Mouse (Mus musculus) kidney, postnatal 0 days (tissue): ENCODE measurements around the gene Sirt4. TPM values are rescaled to one million over a fixed set of nuclear protein-coding genes. Genes with fewer than 3 reads are reported as not detected.
A peak's percentile ranks its signal among the peaks of the same experiment; 100 is the strongest.

Experiments used
- ATAC-seq: fragments of 200-750 bp; cut with Nextera tagmentation; replicated peaks from 2 replicates; pipeline ENCODE4 v1.8.0; 2017; ENCODE audit warnings: low read depth, moderate number of reproducible peaks, moderate TSS enrichment, moderate library complexity; ENCODE audit not compliant: low FRiP score
- DNase-seq: peaks from one replicate; pipeline ENCODE4 v3.0.0-alpha.2; 2016; ENCODE audit warnings: low spot score
- H3K27ac ChIP-seq: fragments of 300-500 bp; sonication (generic); 2 replicates; pipeline ENCODE4 v1.5.1; 2014; ENCODE audit warnings: mild to moderate bottlenecking
- H3K27me3 ChIP-seq: fragments of 300-500 bp; sonication (generic); 2 replicates; pipeline ENCODE4 v1.6.1; 2014; ENCODE audit warnings: low read length, mixed read lengths; ENCODE audit not compliant: insufficient read depth
- H3K36me3 ChIP-seq: fragments of 300-500 bp; sonication (generic); 2 replicates; pipeline ENCODE4 v1.6.1; 2014; ENCODE audit warnings: low read length, mixed read lengths; ENCODE audit not compliant: insufficient read depth
- H3K4me1 ChIP-seq: fragments of 300-500 bp; sonication (generic); replicated peaks from 2 replicates; pipeline ENCODE4 v1.6.1; 2014; ENCODE audit warnings: antibody characterized with exemption, low read length, mixed read lengths; ENCODE audit not compliant: insufficient read depth
- H3K4me2 ChIP-seq: fragments of 300-500 bp; sonication (generic); 2 replicates; pipeline ENCODE4 v1.6.1; 2014; ENCODE audit warnings: mild to moderate bottlenecking, low read length, moderate library complexity, mixed read lengths
- H3K4me3 ChIP-seq: fragments of 300-500 bp; sonication (generic); replicated peaks from 2 replicates; pipeline ENCODE4 v1.5.1; 2014; ENCODE audit warnings: low read depth, low read length
- H3K9ac ChIP-seq: fragments of 300-500 bp; sonication (generic); 2 replicates; pipeline ENCODE4 v1.6.1; 2014; ENCODE audit warnings: low read depth, low read length
- H3K9me3 ChIP-seq: fragments of 300-500 bp; sonication (generic); replicated peaks from 2 replicates; pipeline ENCODE4 v1.6.1; 2016; ENCODE audit warnings: low read length, inconsistent platforms, mixed read lengths
- CTCF ChIP-seq: IDR thresholded peaks from 2 replicates; pipeline ENCODE4 v1.5.1; 2016; ENCODE audit warnings: antibody characterized with exemption, low read depth, mild to moderate bottlenecking, moderate library complexity
- WGBS: fragments of 180-500 bp; shearing (Covaris S2); extraction: QIAGEN DNeasy Blood & Tissue Kit; methylation state at CpG from one replicate; pipeline ENCODE4 v1.1.7; 2014; 5-methylcytosine and 5-hydroxymethylcytosine counted together
- polyA plus RNA-seq: library from polyadenylated mRNA; unstranded; fragments of >200 nt; fragmentation: Nextera tagmentation; extraction: Ambion mirVana; gene quantifications from 2 replicates; pipeline ENCODE4 v1.2.1, GENCODE M21; 2015

The Sirt4 gene
- polyA plus RNA-seq, 1 experiment from 2014 or later, result 19.6 TPM

DNA sequence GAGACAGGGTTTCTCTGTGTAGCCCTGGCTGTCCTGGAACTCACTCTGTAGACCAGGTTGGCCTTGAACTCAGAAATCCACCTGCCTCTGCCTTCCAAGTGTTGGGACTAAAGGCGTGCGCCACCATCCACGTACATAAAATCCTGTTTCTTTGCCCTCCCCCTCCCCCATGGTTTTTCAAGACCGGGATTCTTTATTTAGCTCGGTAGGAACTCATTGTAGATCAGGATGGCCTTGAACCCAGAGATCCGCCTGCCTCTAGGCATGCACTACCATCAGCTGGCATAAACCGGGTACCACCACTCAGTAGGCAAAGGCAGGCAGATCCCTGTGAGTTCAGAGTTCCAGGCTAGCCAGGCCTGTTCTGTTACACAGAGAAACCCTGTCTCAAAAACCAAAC, 32.4 kb upstream of the Sirt4 start:
- Histone ChIP-seq H3K36me3 (0 out of 2 replicates have a peak, but pooled peaks cover 4% of the 10 kb centered on the region), H3K27ac (peak overlapping the region; percentile 84), H3K9me3 (no peaks in the 10 kb centered on the region), H3K27me3 (no peaks in the 10 kb centered on the region), H3K4me2 (no peak overlapping the region), H3K4me3 (no peak overlapping the region), H3K4me1 (peaks cover 26% of the 10 kb centered on the region), H3K9ac (no peak overlapping the region)
- 81% methylated on average over 7 of the region's 7 CpGs for WGBS
- no peak for TF ChIP-seq CTCF
- DNase-seq (no peak), ATAC-seq (no peak)

- ATAC-seq, result no peak
- DNase-seq, result no peak
Measured at GRCm38 (mm10) chr5:115516081-115516907, 31.8 kb upstream of the Sirt4 start.

GRCm38 (mm10) chr5:115514896-115515587, 30.5 kb upstream of the Sirt4 start:
- ATAC-seq (peak; percentile 33; the same call in 1 of the 2 replicates), DNase-seq (peak; percentile 83)
- H3K4me3 ChIP-seq, result no peak overlapping the region
- TF ChIP-seq CTCF, result no peak
- 0 out of 2 replicates have a peak, but pooled peaks cover 4% of the 10 kb centered on the region for H3K36me3 ChIP-seq
- whole genome bisulfite sequencing, result 33% methylated on average over 20 of the region's 20 CpGs
- no peaks in the 10 kb centered on the region for H3K27me3 ChIP-seq
- H3K9me3 ChIP-seq, result no peaks in the 10 kb centered on the region
- H3K4me1 ChIP-seq, result peaks cover 14% of the 10 kb centered on the region
- peak overlapping the region; percentile 84 for H3K27ac ChIP-seq
- H3K9ac ChIP-seq, result peak overlapping the region; percentile 32; the same call in 1 of the 2 replicates
- H3K4me2 ChIP-seq, result peak overlapping the region; percentile 36

More at GRCm38 (mm10) chr5:115516081-115516907, 31.8 kb upstream of the Sirt4 start:
- 0 out of 2 replicates have a peak, but pooled peaks cover 4% of the 10 kb centered on the region for H3K36me3 ChIP-seq
- H3K4me3 ChIP-seq, result no peak overlapping the region
- no peak overlapping the region for H3K9ac ChIP-seq
- WGBS, result 61% methylated on average over 32 of the region's 32 CpGs
- H3K27me3 ChIP-seq, result no peaks in the 10 kb centered on the region
- H3K4me2 ChIP-seq, result peak overlapping the region; percentile 10; the same call in 1 of the 2 replicates
- H3K27ac ChIP-seq, result peak overlapping the region; percentile 84
- H3K4me1 ChIP-seq, result peaks cover 20% of the 10 kb centered on the region
- no peak for TF ChIP-seq CTCF
- no peaks in the 10 kb centered on the region for H3K9me3 ChIP-seq

DNA sequence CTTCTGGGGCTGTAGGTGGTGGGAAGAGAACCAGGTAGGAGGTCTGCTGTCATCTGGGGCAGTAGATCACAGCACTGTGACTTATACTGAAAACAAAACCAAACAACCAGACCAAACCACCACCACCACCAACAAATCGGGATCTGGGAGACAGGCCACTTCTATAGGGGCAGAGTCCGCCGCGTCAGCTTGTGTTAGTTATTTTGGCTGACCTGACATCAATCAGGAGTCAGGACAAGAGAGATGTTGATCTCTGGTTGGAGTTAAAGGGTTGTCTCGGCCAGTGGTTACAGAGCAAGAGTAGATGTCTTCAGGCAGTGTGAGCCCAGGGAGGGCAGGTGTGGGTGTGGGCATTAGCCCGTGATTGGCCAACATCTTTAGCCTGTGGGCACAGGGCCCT, 29.8 kb upstream of the Sirt4 start:
- TF ChIP-seq CTCF, result no peak
- Histone ChIP-seq H3K9me3 (no peaks in the 10 kb centered on the region), H3K9ac (no peak overlapping the region), H3K4me3 (no peak overlapping the region), H3K27me3 (no peaks in the 10 kb centered on the region), H3K4me2 (0 out of 2 replicates have a peak overlapping the region, but pooled peaks have one; percentile 36), H3K36me3 (0 out of 2 replicates have a peak, but pooled peaks cover 4% of the 10 kb centered on the region), H3K27ac (peak overlapping the region; percentile 84), H3K4me1 (peaks cover 20% of the 10 kb centered on the region)
- no peak for DNase-seq
- 52% methylated on average over 6 of the region's 6 CpGs for WGBS
- ATAC-seq, result no peak

- peaks cover 25% of the 10 kb centered on the region for H3K4me1 ChIP-seq
Measured at GRCm38 (mm10) chr5:115513721-115514120, 29.2 kb upstream of the Sirt4 start.

DNA sequence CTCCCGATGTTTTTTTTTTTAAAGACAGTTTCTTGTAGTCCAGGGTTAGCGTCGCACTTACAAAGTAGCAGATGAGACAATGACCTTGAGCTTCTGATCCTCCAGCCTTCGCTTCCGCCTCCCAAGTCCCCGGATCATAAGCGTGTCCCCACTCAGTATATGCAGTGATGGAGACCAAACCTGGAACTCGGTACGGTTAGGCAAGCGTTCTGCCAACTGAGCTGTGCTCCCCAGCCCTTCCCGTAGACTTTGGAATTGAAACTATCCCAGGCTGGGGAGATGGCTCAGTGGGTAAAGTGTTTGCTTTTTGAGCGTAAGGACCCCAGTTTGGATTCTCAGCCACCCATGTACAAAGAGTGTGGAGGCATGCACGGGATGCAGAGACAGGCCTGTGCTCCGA, 28.7 kb upstream of the Sirt4 start:
- 96% methylated on average over 14 of the region's 14 CpGs for WGBS
- H3K27me3 ChIP-seq, result no peaks in the 10 kb centered on the region
- H3K4me1 ChIP-seq, result peaks cover 30% of the 10 kb centered on the region
- H3K4me2 ChIP-seq, result no peak overlapping the region
- H3K9me3 ChIP-seq, result no peaks in the 10 kb centered on the region
- H3K36me3 ChIP-seq, result 0 out of 2 replicates have a peak, but pooled peaks cover 4% of the 10 kb centered on the region
- DNase-seq (no peak), ATAC-seq (no peak)
- no peak for TF ChIP-seq CTCF
- no peak overlapping the region for H3K4me3 ChIP-seq
- H3K27ac ChIP-seq, result no peak overlapping the region
- no peak overlapping the region for H3K9ac ChIP-seq

More at GRCm38 (mm10) chr5:115513721-115514120, 29.2 kb upstream of the Sirt4 start:
- DNase-seq (no peak), ATAC-seq (no peak)
- Histone ChIP-seq H3K9ac (no peak overlapping the region), H3K27ac (no peak overlapping the region), H3K4me2 (no peak overlapping the region), H3K9me3 (no peaks in the 10 kb centered on the region), H3K4me3 (no peak overlapping the region), H3K36me3 (0 out of 2 replicates have a peak, but pooled peaks cover 4% of the 10 kb centered on the region), H3K27me3 (no peaks in the 10 kb centered on the region)
- TF ChIP-seq CTCF, result no peak
- WGBS, result 90% methylated on average over 16 of the region's 16 CpGs
